Mouse (Mus musculus) adrenal gland, postnatal 4 days (tissue): ENCODE measurements around the gene Jak2. TPM values are rescaled to one million over a fixed set of nuclear protein-coding genes. Genes with fewer than 3 reads are reported as not detected.

Experiments used
- DNase-seq, 2 experiments: peaks; one replicate each; pipeline ENCODE4 v3.0.0; 2021 to 2022; ENCODE audit warnings: low spot score in 2 of 2, mixed read lengths in 2 of 2
- total RNA-seq, 2 experiments: library from RNA; stranded (reverse); gene quantifications; 2 replicates each; pipeline ENCODE4 v1.2.3; 2021

The Jak2 gene
- total RNA-seq, 2 experiments from 2014 or later = 25.6 to 25.9 TPM

- DNase-seq = no peak
These were observed 1.4 kb downstream of the Jak2 start for GRCm38 (mm10) chr19:29252831-29253545.

- peak; percentile 66 to 79 for DNase-seq
These were observed 2.1 kb downstream of the Jak2 start for GRCm38 (mm10) chr19:29253728-29254127.

GRCm38 (mm10) chr19:29254671-29255070 is 3.0 kb downstream of the Jak2 start:
- no peak for DNase-seq

GRCm38 (mm10) chr19:29255327-29256027 is 3.8 kb downstream of the Jak2 start:
- DNase-seq = no peak

GRCm38 (mm10) chr19:29261638-29262037 is 10.0 kb downstream of the Jak2 start:
- DNase-seq = no peak

- no peak for DNase-seq
These were observed 11.9 kb downstream of the Jak2 start for GRCm38 (mm10) chr19:29263492-29263891.

GRCm38 (mm10) chr19:29265538-29265937 is 13.9 kb downstream of the Jak2 start:
- no peak for DNase-seq

- DNase-seq = no peak
These were observed 15.6 kb downstream of the Jak2 start for GRCm38 (mm10) chr19:29267075-29267868.

- no peak for DNase-seq
These were observed 17.2 kb downstream of the Jak2 start for GRCm38 (mm10) chr19:29268788-29269321.

- DNase-seq = no peak
These were observed 18.6 kb downstream of the Jak2 start for GRCm38 (mm10) chr19:29270226-29270625.

- no peak for DNase-seq
These were observed 19.5 kb downstream of the Jak2 start for GRCm38 (mm10) chr19:29271147-29271578.

- no peak for DNase-seq
These were observed 20.6 kb downstream of the Jak2 start for GRCm38 (mm10) chr19:29272011-29272809.

- DNase-seq = no peak
These were observed 24.8 kb downstream of the Jak2 start for GRCm38 (mm10) chr19:29276414-29276813.

GRCm38 (mm10) chr19:29278944-29279587 is 27.4 kb downstream of the Jak2 start:
- DNase-seq = no peak

GRCm38 (mm10) chr19:29285451-29285869 is 33.8 kb downstream of the Jak2 start:
- DNase-seq = no peak

- no peak for DNase-seq
These were observed 36.2 kb downstream of the Jak2 start for GRCm38 (mm10) chr19:29287863-29288262.

- DNase-seq = no peak
These were observed 39.9 kb downstream of the Jak2 start for GRCm38 (mm10) chr19:29291532-29291931.

- no peak for DNase-seq
These were observed 40.9 kb downstream of the Jak2 start for GRCm38 (mm10) chr19:29292546-29292945.

GRCm38 (mm10) chr19:29294756-29295155 is 43.1 kb downstream of the Jak2 start:
- no peak for DNase-seq

GRCm38 (mm10) chr19:29296166-29296565 is 44.5 kb downstream of the Jak2 start:
- no peak for DNase-seq
